Mouse (Mus musculus) heart, embryonic 16.5 days (tissue): ENCODE measurements around the gene Gm20538. TPM values are rescaled to one million over a fixed set of nuclear protein-coding genes. Genes with fewer than 3 reads are reported as not detected.

ENCODE experiments used
- ATAC-seq: fragments of 200-750 bp; cut with Nextera tagmentation; replicated peaks from 2 replicates; pipeline ENCODE4 v1.8.0; 2017; ENCODE audit warnings: moderate number of reproducible peaks; ENCODE audit not compliant: insufficient read depth, low FRiP score; ENCODE audit errors: extremely low read depth
- H3K27ac ChIP-seq: fragments of 300-500 bp; sonication (generic); 2 replicates; pipeline ENCODE4 v1.5.1; 2014; ENCODE audit warnings: mild to moderate bottlenecking, low read length, control low read depth, moderate library complexity
- H3K27me3 ChIP-seq: fragments of 300-500 bp; sonication (generic); 2 replicates; pipeline ENCODE4 v1.6.1; 2014; ENCODE audit warnings: low read length, mixed read lengths; ENCODE audit not compliant: control insufficient read depth, insufficient read depth
- H3K36me3 ChIP-seq: fragments of 300-500 bp; sonication (generic); 2 replicates; pipeline ENCODE4 v1.6.1; 2014; ENCODE audit not compliant: control insufficient read depth, insufficient read depth
- H3K4me1 ChIP-seq: fragments of 300-500 bp; sonication (generic); 2 replicates; pipeline ENCODE4 v1.6.1; 2014; ENCODE audit warnings: low read length, mixed read lengths; ENCODE audit not compliant: control insufficient read depth, insufficient read depth
- H3K4me2 ChIP-seq: fragments of 300-500 bp; sonication (generic); 2 replicates; pipeline ENCODE4 v1.6.1; 2014; ENCODE audit warnings: low read depth, mild to moderate bottlenecking, control low read depth, low read length
- H3K4me3 ChIP-seq: fragments of 300-500 bp; sonication (generic); 2 replicates; pipeline ENCODE4 v1.5.1; 2014; ENCODE audit warnings: mild to moderate bottlenecking, control low read depth, low read length
- H3K9ac ChIP-seq: fragments of 300-500 bp; sonication (generic); 2 replicates; pipeline ENCODE4 v1.6.1; 2014; ENCODE audit warnings: low read length, control low read depth
- H3K9me3 ChIP-seq: fragments of 300-500 bp; sonication (generic); replicated peaks from 2 replicates; pipeline ENCODE4 v1.6.1; 2016; ENCODE audit warnings: low read length; ENCODE audit not compliant: control insufficient read depth
- WGBS: fragments of 180-500 bp; shearing (Covaris S2); extraction: QIAGEN DNeasy Blood & Tissue Kit; methylation state at CpG from one replicate; pipeline ENCODE4 v1.1.7; 2014; 5-methylcytosine and 5-hydroxymethylcytosine counted together
- polyA plus RNA-seq: library from polyadenylated mRNA; unstranded; fragments of >200 nt; fragmentation: Nextera tagmentation; extraction: Ambion mirVana; gene quantifications from 2 replicates; pipeline ENCODE4 v1.2.1, GENCODE M21; 2015

The Gm20538 gene
- polyA plus RNA-seq, 1 experiment from 2014 or later: not detected

- H3K36me3 ChIP-seq: no peaks in the 10 kb centered on the region
- no peak overlapping the region for H3K4me2 ChIP-seq
- H3K4me3 ChIP-seq: no peak overlapping the region
- no peaks in the 10 kb centered on the region for H3K9me3 ChIP-seq
- 78% methylated on average over 6 of the region's 6 CpGs for WGBS
- H3K27me3 ChIP-seq: peaks cover 4% of the 10 kb centered on the region; the same call in 1 of the 2 replicates
- H3K27ac ChIP-seq: no peak overlapping the region
- H3K4me1 ChIP-seq: no peaks in the 10 kb centered on the region
- no peak for ATAC-seq
- H3K9ac ChIP-seq: no peak overlapping the region
Measured at GRCm38 (mm10) chr19:44501925-44502324, 50.7 kb downstream of the Gm20538 start.

- Histone ChIP-seq H3K27me3 (peaks cover 7% of the 10 kb centered on the region), H3K9ac (no peak overlapping the region), H3K4me2 (no peak overlapping the region), H3K27ac (no peak overlapping the region), H3K4me1 (no peaks in the 10 kb centered on the region), H3K9me3 (no peaks in the 10 kb centered on the region), H3K36me3 (no peaks in the 10 kb centered on the region), H3K4me3 (no peak overlapping the region)
- no peak for ATAC-seq
- WGBS: 64% methylated on average over 5 of the region's 5 CpGs
Measured at GRCm38 (mm10) chr19:44500240-44500639, 52.4 kb downstream of the Gm20538 start.

- Histone ChIP-seq H3K4me3 (no peak overlapping the region), H3K9ac (no peak overlapping the region), H3K9me3 (no peaks in the 10 kb centered on the region), H3K27me3 (peaks cover 17% of the 10 kb centered on the region), H3K36me3 (no peaks in the 10 kb centered on the region), H3K4me2 (no peak overlapping the region), H3K4me1 (no peaks in the 10 kb centered on the region), H3K27ac (no peak overlapping the region)
- ATAC-seq: no peak
- WGBS: 50% methylated on average over 6 of the region's 6 CpGs
Measured at GRCm38 (mm10) chr19:44498936-44499335, 53.7 kb downstream of the Gm20538 start.

- no peak for ATAC-seq
- H3K27me3 ChIP-seq: peaks cover 20% of the 10 kb centered on the region
Measured at GRCm38 (mm10) chr19:44496941-44497340, 55.7 kb downstream of the Gm20538 start.

GRCm38 (mm10) chr19:44496511-44496910 lies 56.1 kb downstream of the Gm20538 start:
- Histone ChIP-seq H3K4me3 (no peak overlapping the region), H3K36me3 (no peaks in the 10 kb centered on the region), H3K9ac (no peak overlapping the region), H3K4me2 (no peak overlapping the region), H3K27me3 (peaks cover 20% of the 10 kb centered on the region), H3K4me1 (no peaks in the 10 kb centered on the region), H3K27ac (no peak overlapping the region), H3K9me3 (no peaks in the 10 kb centered on the region)
- WGBS: 44% methylated on average over 8 of the region's 8 CpGs
- ATAC-seq: no peak

More at GRCm38 (mm10) chr19:44496941-44497340, 55.7 kb downstream of the Gm20538 start:
- no peaks in the 10 kb centered on the region for H3K9me3 ChIP-seq
- no peak overlapping the region for H3K4me2 ChIP-seq
- H3K4me3 ChIP-seq: no peak overlapping the region
- no peak overlapping the region for H3K27ac ChIP-seq
- H3K9ac ChIP-seq: no peak overlapping the region
- WGBS: 74% methylated on average over 10 of the region's 10 CpGs
- no peaks in the 10 kb centered on the region for H3K36me3 ChIP-seq
- H3K4me1 ChIP-seq: no peaks in the 10 kb centered on the region

Other genes with a start within 250 kb of the Gm20538 start
- 4.4 and 4.8 TPM in 2 replicates for gene Scd4, start 219.7 kb downstream of the Gm20538 start, polyA plus RNA-seq
- 1.1 and 1.2 TPM in 2 replicates for gene Scd1, start 145.0 kb downstream of the Gm20538 start, polyA plus RNA-seq
- gene Wnt8b, start 59.4 kb downstream of the Gm20538 start, polyA plus RNA-seq: 0.08 TPM in 1 of 2 replicates, not detected in the other
- gene Sec31b, start 7.0 kb downstream of the Gm20538 start, polyA plus RNA-seq: 2.2 and 2.3 TPM in 2 replicates
- gene Ndufb8, start 2.6 kb upstream of the Gm20538 start, polyA plus RNA-seq: 1,230 and 1,261 TPM in 2 replicates
- gene Hif1an, start 10.0 kb upstream of the Gm20538 start, polyA plus RNA-seq: 22.2 and 27.6 TPM in 2 replicates
- gene Pax2, start 203.2 kb upstream of the Gm20538 start, polyA plus RNA-seq: not detected in 2 replicates